Mouse (Mus musculus) naive thymus-derived CD4-positive, alpha-beta T cell, adult 2 months (primary cell): ENCODE measurements at regions not wholly inside any gene's neighbourhood (a gene's known extent, or its start where the extent isn't known, plus 50 kb on each side); places are given as distances from the start of the nearest gene placed in this dataset.
A peak's percentile ranks its signal among the peaks of the same experiment; 100 is the strongest.

ENCODE experiments used
- DNase-seq: peaks from one replicate; pipeline ENCODE4 v3.0.0-alpha.2; 2011; ENCODE audit warnings: low read depth

- DNase-seq, result no peak
Measured at GRCm38 (mm10) chr8:8762354-8762753, 72.0 kb upstream of the Arglu1 start.

GRCm38 (mm10) chr8:8758283-8758682, 68.0 kb upstream of the Arglu1 start:
- DNase-seq, result no peak

- DNase-seq, result no peak
Measured at GRCm38 (mm10) chr8:8751208-8751607, 60.9 kb upstream of the Arglu1 start.

- no peak for DNase-seq
Measured at GRCm38 (mm10) chr8:8746691-8747090, 56.4 kb upstream of the Arglu1 start.

GRCm38 (mm10) chr8:8745615-8746285, 55.4 kb upstream of the Arglu1 start:
- DNase-seq, result peak; percentile 10
